Mouse (Mus musculus) thymus, adult 2 months (tissue): ENCODE data around the gene Wt1.

Experiments
- CTCF ChIP-seq: fragments of 200-500 bp; IDR thresholded peaks from 2 replicates; pipeline ENCODE4 v1.5.1; 2012; ENCODE audit warnings: mild to moderate bottlenecking, control low read depth, low read length, moderate library complexity, borderline replicate concordance; ENCODE audit not compliant: control insufficient read depth, poor library complexity, insufficient read depth; ENCODE audit errors: extremely low read depth
- POLR2A ChIP-seq: fragments of 200-500 bp; IDR thresholded peaks from 2 replicates; pipeline ENCODE4 v1.6.1; 2012; ENCODE audit warnings: mild to moderate bottlenecking, low read length, control low read depth, moderate library complexity; ENCODE audit not compliant: control insufficient read depth, poor library complexity, insufficient read depth; ENCODE audit errors: extremely low read depth

GRCm38 (mm10) chr2:105123431-105123830 is 2.9 kb upstream of the Wt1 start:
- TF ChIP-seq CTCF (no peak), POLR2A (no peak)
